Mouse (Mus musculus) layer of hippocampus, adult 9-10 months (tissue): ENCODE results near the gene Ddx11.
"Not testable (repeated sequence)": the region's sequence is repeated elsewhere in the genome, so short reads cannot be mapped to it uniquely, and the experiment has no call there.

ENCODE experiments used
- DNase-seq: peaks from one replicate; pipeline ENCODE4 v3.0.0; 2022; ENCODE audit warnings: low spot score

Ddx11 gene

DNA sequence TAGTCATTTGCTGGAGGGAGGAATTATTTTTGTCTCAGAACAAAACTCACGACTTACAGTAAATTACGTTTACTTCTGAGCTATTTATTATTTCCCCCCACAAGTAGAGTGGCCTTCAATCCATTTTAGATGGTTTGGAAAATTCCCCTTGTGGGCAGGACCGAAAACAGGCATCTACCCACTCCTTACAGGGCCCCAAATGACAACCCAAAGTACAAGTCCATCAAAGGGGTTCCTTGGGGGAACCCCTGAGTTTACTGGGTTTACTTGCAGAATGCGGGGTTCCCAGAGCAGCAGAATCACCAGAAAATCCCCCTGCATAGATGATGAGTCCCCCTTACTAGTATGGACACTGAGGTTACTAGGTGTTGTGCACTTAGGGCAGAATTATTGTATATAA is 11.2 kb upstream of the Ddx11 start:
- no peak for DNase-seq

- no peak for DNase-seq
These were observed 4.3 kb upstream of the Ddx11 start for GRCm38 (mm10) chr17:66118991-66119390.

DNA sequence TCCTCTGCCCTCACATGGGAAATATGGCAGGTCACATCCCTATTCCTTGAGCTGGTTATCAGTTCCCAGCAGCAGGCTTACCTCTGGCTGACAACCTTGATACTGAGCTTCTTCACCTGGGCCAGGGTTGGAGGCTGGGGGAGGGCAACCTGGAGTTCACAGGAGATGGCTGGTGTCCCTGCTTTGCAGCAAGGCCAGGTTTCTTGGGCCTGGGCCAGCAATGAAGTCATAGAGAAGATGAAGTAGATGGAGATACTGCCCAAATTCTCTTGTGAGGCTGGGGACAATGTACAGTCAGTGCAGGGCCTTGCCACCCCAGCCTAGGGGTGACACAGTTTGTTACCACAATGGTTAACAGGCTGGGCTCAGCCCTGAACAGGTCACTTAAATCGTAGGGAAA is 2.6 kb upstream of the Ddx11 start:
- no peak for DNase-seq

- DNase-seq, result no peak
These were observed 693 bp downstream of the Ddx11 start for GRCm38 (mm10) chr17:66123816-66124610.

DNA sequence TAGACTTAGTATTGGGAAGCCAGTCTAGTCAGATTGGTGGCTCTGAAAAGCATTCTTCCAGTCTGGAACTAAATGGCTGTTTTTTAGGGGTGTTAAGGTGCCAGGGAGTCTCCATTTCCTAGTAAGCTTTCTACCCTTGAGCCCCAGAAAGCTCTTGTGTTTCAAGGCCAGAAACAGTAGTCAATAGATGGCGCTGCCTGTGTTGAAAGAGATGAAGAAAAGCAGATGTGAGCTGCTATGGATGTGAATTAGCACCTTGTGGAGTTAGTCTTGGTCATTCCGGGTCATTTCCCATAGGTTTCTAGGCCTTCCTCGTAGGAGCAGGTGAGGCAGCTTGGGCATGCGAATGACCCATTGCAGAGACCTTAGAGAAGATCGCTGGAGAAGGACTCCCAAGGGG is 1.9 kb downstream of the Ddx11 start:
- DNase-seq, result no peak

DNA sequence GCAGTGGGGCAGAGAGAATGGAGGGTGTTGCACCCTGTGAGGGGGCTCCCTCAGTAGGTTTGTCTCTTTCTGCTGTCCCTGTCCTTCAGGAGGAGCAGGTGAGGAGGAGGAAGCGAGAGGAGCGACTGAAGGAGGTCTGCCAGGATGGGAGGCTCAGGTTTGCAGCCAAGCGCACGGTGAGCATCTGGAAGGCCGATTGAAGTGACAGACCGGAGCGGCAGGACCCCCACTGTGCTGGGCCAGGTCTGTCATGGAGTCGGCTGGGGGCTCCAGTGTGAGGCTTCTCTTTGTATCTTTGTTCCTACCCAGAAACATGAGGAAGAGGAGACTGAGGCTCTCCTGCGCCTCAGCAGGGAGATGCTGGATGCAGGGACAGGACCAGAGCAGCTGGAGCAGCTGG is 7.1 kb downstream of the Ddx11 start:
- no peak for DNase-seq

- no peak for DNase-seq
These were observed 7.9 kb downstream of the Ddx11 start for GRCm38 (mm10) chr17:66131212-66131611.

- DNase-seq, result not testable (repeated sequence)
These were observed 29.7 kb downstream of the Ddx11 start for GRCm38 (mm10) chr17:66152706-66153662.

DNA sequence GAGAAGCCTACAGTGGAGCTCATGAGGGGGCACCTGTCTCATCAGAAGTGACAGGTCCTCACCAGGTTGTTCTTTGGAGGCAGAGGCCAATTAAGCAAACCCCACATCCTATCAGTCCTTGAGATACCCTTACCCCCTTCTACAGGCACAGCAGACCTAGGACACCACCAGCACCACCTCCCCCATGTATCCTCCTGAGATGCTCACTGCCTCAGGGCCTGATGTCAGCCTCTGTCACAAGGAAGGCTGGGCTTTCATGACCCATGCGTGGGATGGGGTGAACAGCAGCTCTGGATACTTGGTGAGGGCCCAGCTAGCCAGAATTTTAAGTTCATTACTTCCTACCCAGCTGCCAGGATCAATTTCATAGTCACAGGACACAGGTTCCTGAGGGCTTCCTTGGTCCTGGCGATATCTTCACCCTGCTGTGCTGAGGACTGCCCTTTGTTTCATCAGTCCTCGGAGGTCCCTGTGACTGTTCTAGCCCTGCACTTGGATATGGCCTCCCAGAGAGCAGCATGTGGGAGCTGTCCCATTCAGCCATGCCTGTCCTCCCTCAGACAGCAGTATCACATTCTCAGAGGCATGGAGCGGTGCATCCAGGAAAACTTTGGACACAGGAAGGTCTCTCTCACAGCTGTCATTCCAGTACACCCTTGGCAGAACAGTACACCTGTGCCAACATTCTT is 30.6 kb downstream of the Ddx11 start:
- DNase-seq, result not testable (repeated sequence)

- DNase-seq, result no peak
These were observed 31.6 kb downstream of the Ddx11 start for GRCm38 (mm10) chr17:66154876-66155275.

- DNase-seq, result no peak
These were observed 35.0 kb downstream of the Ddx11 start for GRCm38 (mm10) chr17:66158271-66158670.

DNA sequence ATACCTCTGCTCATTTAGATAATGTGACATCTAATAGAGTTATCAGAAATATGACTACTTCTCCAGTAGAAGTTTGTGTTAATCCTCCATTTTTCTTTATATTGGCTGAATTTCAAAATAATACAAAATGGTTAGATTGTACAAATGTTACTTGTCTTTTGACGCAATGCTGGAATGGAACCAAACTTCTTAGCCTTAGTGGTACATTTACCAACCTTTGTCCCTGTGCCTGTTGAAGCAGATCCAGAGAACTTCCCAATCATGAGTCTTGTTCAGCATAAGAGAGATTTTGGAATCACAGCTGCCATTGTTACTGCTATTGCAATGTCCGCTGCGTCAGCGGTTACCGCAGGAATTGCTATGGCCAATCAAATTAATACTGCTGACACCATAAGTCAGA is 43.8 kb downstream of the Ddx11 start:
- DNase-seq, result not testable (repeated sequence)

- not testable (repeated sequence) for DNase-seq
These were observed 47.7 kb downstream of the Ddx11 start for GRCm38 (mm10) chr17:66170971-66171370.

- DNase-seq, result no peak
These were observed 67.3 kb downstream of the Ddx11 start for GRCm38 (mm10) chr17:66190577-66190976.

- DNase-seq, result no peak
These were observed 73.7 kb downstream of the Ddx11 start for GRCm38 (mm10) chr17:66197041-66197440.
